40 mouse cellular contexts compared by ENCODE assay signal in genomic region chr5:15603008-15603407, GRCm38 (mm10). TPM values are rescaled to one million over a fixed set of nuclear protein-coding genes. Genes with fewer than 3 reads are reported as not detected.
"Had no signal": no experiment of that assay in that cellular context is flagged by ENCODE, and none has a peak within 500 bp of the region (broad histone marks: within the 10 kb centered on the region; RNA-seq: fewer than 3 reads in every experiment).

No protein-coding gene starts in this region.

RNA-seq across cellular contexts. Expression of gene Speer4d, which starts 15.9 kb away (rescaled TPM):
- total RNA-seq: left cerebral cortex, adult 2 months; left cerebral cortex, adult 8-10 months; left cerebral cortex, postnatal 10 days; left cerebral cortex, postnatal 14 days; left cerebral cortex, postnatal 25 days; left cerebral cortex, postnatal 36 days; left cerebral cortex, postnatal 4 days; megakaryocyte progenitor cell, adult 5-6 weeks; megakaryocyte, adult 5-6 weeks; megakaryocyte-erythroid progenitor cell, adult 5-6 weeks; midbrain, postnatal 0 days; monocyte, adult 5-6 weeks had no signal
- polyA plus RNA-seq: limb, embryonic 10.5 days; limb, embryonic 11.5 days; limb, embryonic 12.5 days; limb, embryonic 13.5 days; limb, embryonic 14.5 days; limb, embryonic 15.5 days; liver, embryonic 11.5 days; liver, embryonic 12.5 days; liver, embryonic 13.5 days; liver, embryonic 14.5 days; liver, embryonic 15.5 days; liver, embryonic 16.5 days; liver, postnatal 0 days; lung, adult 2 months; lung, embryonic 14.5 days; lung, embryonic 15.5 days; lung, embryonic 16.5 days; lung, postnatal 0 days; macrophage; midbrain, embryonic 10.5 days; midbrain, embryonic 12.5 days; midbrain, embryonic 13.5 days; midbrain, embryonic 14.5 days; midbrain, embryonic 15.5 days; midbrain, embryonic 16.5 days; midbrain, postnatal 0 days; myocyte; neural tube, embryonic 11.5 days; neural tube, embryonic 12.5 days had no signal

RNA-seq across cellular contexts. Expression of gene Gm21083, which starts 25.9 kb away (rescaled TPM):
- total RNA-seq: left cerebral cortex, adult 2 months; left cerebral cortex, adult 8-10 months; left cerebral cortex, postnatal 10 days; left cerebral cortex, postnatal 14 days; left cerebral cortex, postnatal 25 days; left cerebral cortex, postnatal 36 days; left cerebral cortex, postnatal 4 days; megakaryocyte progenitor cell, adult 5-6 weeks; megakaryocyte, adult 5-6 weeks; megakaryocyte-erythroid progenitor cell, adult 5-6 weeks; midbrain, postnatal 0 days; monocyte, adult 5-6 weeks had no signal
- polyA plus RNA-seq: limb, embryonic 10.5 days; limb, embryonic 11.5 days; limb, embryonic 12.5 days; liver, embryonic 11.5 days; liver, embryonic 12.5 days; liver, embryonic 13.5 days; liver, embryonic 15.5 days; liver, embryonic 16.5 days; liver, postnatal 0 days; lung, adult 2 months; lung, embryonic 14.5 days; lung, embryonic 15.5 days; lung, embryonic 16.5 days; lung, postnatal 0 days; macrophage; midbrain, embryonic 10.5 days; midbrain, embryonic 12.5 days; midbrain, embryonic 13.5 days; midbrain, embryonic 14.5 days; midbrain, embryonic 15.5 days; midbrain, embryonic 16.5 days; midbrain, postnatal 0 days; myocyte; neural tube, embryonic 11.5 days; neural tube, embryonic 12.5 days had no signal

RNA-seq across cellular contexts. Expression of gene 4930572O03Rik, which starts 53.9 kb away (rescaled TPM):
- total RNA-seq: left cerebral cortex, adult 2 months; left cerebral cortex, adult 8-10 months; left cerebral cortex, postnatal 10 days; left cerebral cortex, postnatal 14 days; left cerebral cortex, postnatal 25 days; left cerebral cortex, postnatal 36 days; left cerebral cortex, postnatal 4 days; megakaryocyte progenitor cell, adult 5-6 weeks; megakaryocyte, adult 5-6 weeks; megakaryocyte-erythroid progenitor cell, adult 5-6 weeks; midbrain, postnatal 0 days; monocyte, adult 5-6 weeks had no signal
- polyA plus RNA-seq: limb, embryonic 10.5 days; limb, embryonic 11.5 days; limb, embryonic 12.5 days; limb, embryonic 13.5 days; limb, embryonic 14.5 days; limb, embryonic 15.5 days; liver, embryonic 11.5 days; liver, embryonic 12.5 days; liver, embryonic 13.5 days; liver, embryonic 14.5 days; liver, embryonic 15.5 days; liver, embryonic 16.5 days; liver, postnatal 0 days; lung, adult 2 months; lung, embryonic 14.5 days; lung, embryonic 15.5 days; lung, embryonic 16.5 days; lung, postnatal 0 days; macrophage; midbrain, embryonic 10.5 days; midbrain, embryonic 12.5 days; midbrain, embryonic 13.5 days; midbrain, embryonic 14.5 days; midbrain, embryonic 15.5 days; midbrain, embryonic 16.5 days; midbrain, postnatal 0 days; myocyte; neural tube, embryonic 11.5 days; neural tube, embryonic 12.5 days had no signal
